In genomic region chr11:56224999-56225398, GRCm38 (mm10) we compare ENCODE assay signal across 14 mouse cellular contexts.
DNase-seq lines count a peak whose midpoint lies in the region; ATAC-seq and TF ChIP-seq lines count a peak whose summit lies in the region.
"Had no signal": no experiment of that assay in that cellular context is flagged by ENCODE, and none has a peak within 500 bp of the region (broad histone marks: within the 10 kb centered on the region; RNA-seq: fewer than 3 reads in every experiment).

No protein-coding gene starts in this region.

- no peak for TF ChIP-seq POLR2A in heart, adult 2 months (IDR thresholded peaks at IDR 0.05; ENCODE audit: insufficient read depth, low read depth, low read length)
- no peak for TF ChIP-seq POLR2A in CH12.LX (IDR thresholded peaks at IDR 0.05; ENCODE audit: low read depth, low read length)

- H3K27ac ChIP-seq in heart, adult 2 months: no peak overlapping the region
- H3K27ac ChIP-seq in layer of hippocampus, adult 2 months: no peak overlapping the region
- no peak overlapping the region for H3K27ac ChIP-seq in CH12.LX (ENCODE audit: insufficient read depth, low read depth)
- no peak overlapping the region for H3K27ac ChIP-seq in midbrain, embryonic 14.5 days (replicated peaks; ENCODE audit: low read depth, low read length)
- H3K27ac ChIP-seq: limb, embryonic 13.5 days had no signal

- no peaks in the 10 kb centered on the region for H3K27me3 ChIP-seq in heart, adult 2 months (ENCODE audit: control insufficient read depth, insufficient read depth, low read length)
- no peaks in the 10 kb centered on the region for H3K27me3 ChIP-seq in CH12.LX (replicated peaks)
- H3K27me3 ChIP-seq in midbrain, embryonic 14.5 days (ENCODE audit: control insufficient read depth, insufficient read depth, low read length): no peaks in the 10 kb centered on the region
- H3K27me3 ChIP-seq: limb, embryonic 13.5 days had no signal

- H3K4me3 ChIP-seq in heart, adult 2 months: no peak overlapping the region
- H3K4me3 ChIP-seq in layer of hippocampus, adult 2 months: no peak overlapping the region
- no peak overlapping the region for H3K4me3 ChIP-seq in CH12.LX (replicated peaks in 1 of 3; ENCODE audit: low read depth in 2 of 3, low read length in 2 of 3, poor library complexity in 1 of 3)
- no peak overlapping the region for H3K4me3 ChIP-seq in midbrain, embryonic 14.5 days (replicated peaks; ENCODE audit: low read depth, low read length)
- H3K4me3 ChIP-seq: limb, embryonic 13.5 days had no signal

- H3K36me3 ChIP-seq in heart, adult 2 months (ENCODE audit: control insufficient read depth, insufficient read depth, low read length): no peaks in the 10 kb centered on the region
- H3K36me3 ChIP-seq in CH12.LX (replicated peaks in 1 of 2; ENCODE audit: control insufficient read depth in 1 of 2, insufficient read depth in 1 of 2, low read length in 1 of 2): no peaks in the 10 kb centered on the region
- H3K36me3 ChIP-seq in midbrain, embryonic 14.5 days (ENCODE audit: control insufficient read depth, insufficient read depth, low read length): no peaks in the 10 kb centered on the region
- H3K36me3 ChIP-seq: limb, embryonic 13.5 days had no signal

- H3K79me2 ChIP-seq in heart, adult 2 months (replicated peaks; ENCODE audit: control insufficient read depth, insufficient read depth, low read length): no peaks in the 10 kb centered on the region
- H3K79me2 ChIP-seq in CH12.LX (replicated peaks; ENCODE audit: control insufficient read depth, extremely low read depth, insufficient read depth, poor library complexity, severe bottlenecking): no peaks in the 10 kb centered on the region

- no peak for DNase-seq in heart, adult 2 months
- no peak for DNase-seq in heart, postnatal 25 days (ENCODE audit: low spot score)
- no peak for DNase-seq in layer of hippocampus, adult 2 months (ENCODE audit: low spot score in 2 of 2)
- DNase-seq in layer of hippocampus, adult 18-20 months (ENCODE audit: low spot score in 2 of 2): no peak
- DNase-seq in CH12.LX (ENCODE audit: extremely low read depth): peak; percentile 12
- peak; percentile 45 for DNase-seq in adrenal gland, postnatal 10 days
- DNase-seq in midbrain, embryonic 14.5 days: no peak
- DNase-seq in spleen, postnatal 4 days (ENCODE audit: low spot score in 2 of 2): no peak
- DNase-seq: cerebellum, postnatal 36 days; liver, postnatal 0 days; right cerebral cortex, adult 18-20 months had no signal

- in situ Hi-C loops in CH12.LX (cut with MboI; ENCODE audit: low pct_ligation_motif_present, low pct_unique_long_range_greater_than_20kb, low sequenced_read_pairs): no loop called here

- TF ChIP-seq CTCF in heart, adult 2 months (IDR thresholded peaks at IDR 0.05): peak; percentile 61
- peak; percentile 66 for TF ChIP-seq CTCF in layer of hippocampus, adult 2 months (conservative IDR thresholded peaks at IDR 0.05)
- TF ChIP-seq CTCF in CH12.LX (conservative IDR thresholded peaks at IDR 0.05 in 1 of 2, IDR thresholded peaks at IDR 0.05 in 1 of 2; ENCODE audit: low read depth in 2 of 2, low read length in 2 of 2): peak in 1 of 2 experiments; percentile 43; a peak in 2 of 4 replicates

- no peaks in the 10 kb centered on the region for H3K4me1 ChIP-seq in heart, adult 2 months (ENCODE audit: control insufficient read depth, insufficient read depth, low read length)
- no peaks in the 10 kb centered on the region for H3K4me1 ChIP-seq in CH12.LX (ENCODE audit: control insufficient read depth in 1 of 2, insufficient read depth in 2 of 2)
- no peaks in the 10 kb centered on the region for H3K4me1 ChIP-seq in midbrain, embryonic 14.5 days (ENCODE audit: control insufficient read depth, insufficient read depth, low read length)
- H3K4me1 ChIP-seq: limb, embryonic 13.5 days had no signal

- ATAC-seq in midbrain, embryonic 14.5 days (ENCODE audit: low FRiP score, low TSS enrichment): no peak
- ATAC-seq: activated CD4-positive, CD25-positive, alpha-beta regulatory T cell, adult 4 months; liver, postnatal 0 days had no signal

- intact Hi-C loops in heart, adult 2 months (cut with DNase I): loop anchor here (10.0 kb wide), 1 partner anchor 1240 kb away; no protein-coding TSS in a partner anchor
- intact Hi-C loops in heart, postnatal 25 days (cut with DNase I): no loop called here

- no peak for TF ChIP-seq EP300 in heart, adult 2 months (IDR thresholded peaks at IDR 0.05; ENCODE audit: insufficient read depth, low read depth, low read length)
- no peak for TF ChIP-seq EP300 in CH12.LX (IDR thresholded peaks at IDR 0.05; ENCODE audit: low read length)

- H3K4me2 ChIP-seq in CH12.LX (ENCODE audit: insufficient read depth, low read depth, poor library complexity, severe bottlenecking): no peak overlapping the region
- no peak overlapping the region for H3K4me2 ChIP-seq in midbrain, embryonic 14.5 days (ENCODE audit: low read length)
- H3K4me2 ChIP-seq: heart, embryonic 11.5 days; limb, embryonic 13.5 days had no signal

- dilution Hi-C loops in CH12.LX (cut with MboI; ENCODE audit: extremely low pct_ligation_motif_present, extremely low pct_unique_long_range_greater_than_20kb, low sequenced_read_pairs): no loop called here

- peak; percentile 47 for TF ChIP-seq RAD21 in CH12.LX (IDR thresholded peaks at IDR 0.05; ENCODE audit: low read depth, low read length)

- 80% methylated on average over 2 of the region's 2 CpGs for WGBS in heart, adult 2 months
- WGBS in midbrain, embryonic 14.5 days: 95% methylated on average over 2 of the region's 2 CpGs

- H3K9ac ChIP-seq in heart, adult 2 months (ENCODE audit: low read depth, low read length): no peak overlapping the region
- H3K9ac ChIP-seq in CH12.LX (ENCODE audit: insufficient read depth, low read depth): no peak overlapping the region
- H3K9ac ChIP-seq in midbrain, embryonic 14.5 days (replicated peaks; ENCODE audit: low read length): no peak overlapping the region
- H3K9ac ChIP-seq: limb, embryonic 13.5 days; liver, postnatal 0 days had no signal

- peaks cover 2% of the 10 kb centered on the region for H3K9me3 ChIP-seq in CH12.LX (replicated peaks; ENCODE audit: low read length)
- no peaks in the 10 kb centered on the region for H3K9me3 ChIP-seq in midbrain, embryonic 14.5 days (ENCODE audit: control insufficient read depth, low read length)
- H3K9me3 ChIP-seq: limb, embryonic 13.5 days had no signal

TF ChIP-seq in CH12.LX, 34 proteins besides CTCF, POLR2A, EP300 and RAD21:
- TF ChIP-seq PAX5 (IDR thresholded peaks at IDR 0.05; ENCODE audit: low read length): no peak
- peak; percentile 42 for TF ChIP-seq SMC3 (IDR thresholded peaks at IDR 0.05; ENCODE audit: low read depth, low read length)
- TF ChIP-seq ZNF384 (IDR thresholded peaks at IDR 0.05; ENCODE audit: low read depth, low read length): no peak

Comparison
In these comparisons a context has a peak if more than half of its experiments do, and no peak if none do; other contexts are left out.
1. DNase-seq: peak in CH12.LX (single experiment) and adrenal gland, postnatal 10 days (single experiment); none in heart, adult 2 months (0 of 2), heart, postnatal 25 days (single experiment), layer of hippocampus, adult 2 months (0 of 2), layer of hippocampus, adult 18-20 months (0 of 2), midbrain, embryonic 14.5 days (single experiment) and spleen, postnatal 4 days (0 of 2).